Mouse (Mus musculus) mature B cell (primary cell): ENCODE results near the gene Lipt2.

ENCODE experiments used
- in situ Hi-C: fragments of 300-500 bp; cut with MboI; formaldehyde crosslinking; loops from 2 replicates; pipeline ENCODE4 v1.14.3; 2019

The Lipt2 gene

DNA sequence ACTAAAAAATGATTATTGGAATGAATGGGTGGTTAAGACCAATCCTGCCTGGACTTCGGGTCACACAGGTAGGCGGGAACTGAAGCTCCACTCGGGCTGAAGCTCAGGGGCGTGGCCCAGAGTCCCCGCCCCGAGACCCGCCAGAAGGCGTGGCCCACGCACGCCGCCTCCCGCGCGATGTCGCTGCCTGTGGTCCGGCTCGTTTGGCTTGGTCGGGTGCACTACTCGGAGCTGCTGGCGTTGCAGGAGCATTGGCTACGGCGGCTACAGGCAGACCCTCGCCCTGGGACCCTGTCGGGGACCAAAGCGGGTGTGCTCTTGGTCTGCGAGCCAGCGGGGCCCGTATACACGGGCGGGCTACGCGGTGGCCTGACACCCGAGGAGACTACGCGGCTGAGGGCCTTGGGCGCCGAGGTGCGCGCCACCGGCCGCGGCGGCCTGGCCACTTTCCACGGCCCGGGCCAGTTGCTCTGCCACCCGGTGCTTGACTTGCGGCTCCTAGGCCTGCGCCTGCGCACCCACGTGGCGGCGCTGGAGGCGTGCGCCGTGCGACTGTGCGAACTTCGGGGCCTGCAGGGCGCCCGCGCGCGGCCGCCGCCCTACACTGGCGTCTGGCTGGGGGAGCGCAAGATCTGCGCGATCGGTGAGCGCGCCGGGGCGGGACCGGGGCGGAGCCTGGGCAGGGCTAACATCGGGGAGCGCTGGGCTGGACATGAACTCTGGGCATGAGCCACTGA lies at the start of gene Lipt2:
TSS of gene Lipt2 (plus strand) at position 173 of the 737 bp plus-strand sequence.
- in situ Hi-C loops, result no loop called here

DNA sequence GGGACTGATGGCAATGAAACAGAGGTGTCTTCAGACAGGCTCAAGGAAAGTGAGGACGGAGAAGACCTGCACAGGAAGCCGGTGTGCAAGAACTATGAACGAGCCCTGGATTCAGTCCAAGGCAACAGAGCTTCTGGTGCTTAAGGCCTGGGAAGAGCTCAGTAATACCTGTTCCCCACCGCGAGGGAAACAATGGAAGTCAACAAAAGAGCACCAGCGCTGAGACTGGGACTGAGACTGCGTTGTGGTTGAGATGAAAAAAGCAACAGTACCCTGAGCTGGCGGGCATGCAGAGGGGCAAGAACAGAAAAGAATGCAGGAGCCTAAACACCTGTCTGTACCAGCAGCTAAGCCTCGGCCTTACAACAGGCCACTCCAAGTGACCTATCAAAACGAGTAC lies 47.6 kb upstream of the Lipt2 start:
- in situ Hi-C loops, result no loop called here

DNA sequence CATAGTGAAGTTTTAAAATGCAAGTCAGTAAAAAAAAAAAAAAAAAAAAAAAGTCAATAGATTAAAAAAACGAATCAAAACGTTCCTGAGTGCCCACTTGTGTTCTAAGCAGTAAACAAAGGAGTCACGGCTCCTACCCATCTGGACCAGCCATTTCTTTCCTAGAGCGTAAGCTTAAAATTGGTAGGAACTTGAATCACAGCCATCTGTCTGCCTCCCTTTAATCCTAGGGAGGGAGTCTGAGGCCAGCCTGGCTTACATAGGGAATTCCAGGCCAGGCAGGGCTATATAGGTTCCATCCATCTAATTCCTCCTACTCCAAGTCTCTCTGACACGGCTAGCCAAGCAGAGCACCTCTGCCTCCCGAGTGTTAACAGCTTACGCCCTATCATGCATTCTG lies 45.3 kb upstream of the Lipt2 start:
- in situ Hi-C loops, result no loop called here

DNA sequence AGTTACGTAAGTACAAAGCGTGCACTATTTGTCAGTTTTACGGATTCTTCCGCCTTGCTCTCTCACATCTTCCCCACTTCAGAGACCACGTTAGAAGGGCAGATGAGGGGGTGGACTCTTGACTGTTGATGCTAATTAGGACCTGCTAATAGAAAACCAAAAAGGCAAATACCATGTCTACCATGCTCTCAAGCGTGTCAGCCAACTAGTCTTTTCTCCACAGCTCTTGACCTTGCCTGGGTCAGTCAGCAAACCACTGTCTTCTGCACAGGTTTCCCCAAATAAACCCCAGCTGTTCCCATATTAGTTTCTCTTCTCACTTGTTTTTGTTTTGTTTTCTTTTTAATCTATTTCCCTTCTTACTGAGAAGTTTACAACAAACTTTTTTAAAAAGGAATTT lies 44.8 kb upstream of the Lipt2 start:
- in situ Hi-C loops, result no loop called here

DNA sequence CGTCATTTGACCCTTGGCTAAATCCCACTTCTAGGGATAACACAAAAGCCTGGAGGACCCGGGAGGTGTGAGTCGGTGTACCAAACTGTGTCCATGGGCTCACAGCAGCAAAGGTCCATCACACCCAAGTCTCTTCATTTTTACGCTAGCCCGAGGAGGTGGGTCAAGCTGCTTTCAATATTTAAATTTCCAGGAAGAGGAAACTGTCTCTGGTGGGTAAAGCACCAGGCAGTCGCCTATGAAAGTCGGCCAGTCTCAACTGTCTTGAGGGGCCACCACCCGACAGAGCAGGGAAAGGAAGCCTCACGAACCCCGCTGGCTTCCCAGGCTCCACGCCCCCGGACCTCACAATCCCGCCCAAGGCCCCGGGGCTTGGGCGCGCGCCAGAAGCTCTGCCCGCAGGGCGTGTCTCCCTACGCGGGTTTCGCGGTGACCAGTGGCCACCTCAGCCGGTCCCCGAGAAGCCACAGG lies 38.3 kb upstream of the Lipt2 start:
- in situ Hi-C loops, result no loop called here

DNA sequence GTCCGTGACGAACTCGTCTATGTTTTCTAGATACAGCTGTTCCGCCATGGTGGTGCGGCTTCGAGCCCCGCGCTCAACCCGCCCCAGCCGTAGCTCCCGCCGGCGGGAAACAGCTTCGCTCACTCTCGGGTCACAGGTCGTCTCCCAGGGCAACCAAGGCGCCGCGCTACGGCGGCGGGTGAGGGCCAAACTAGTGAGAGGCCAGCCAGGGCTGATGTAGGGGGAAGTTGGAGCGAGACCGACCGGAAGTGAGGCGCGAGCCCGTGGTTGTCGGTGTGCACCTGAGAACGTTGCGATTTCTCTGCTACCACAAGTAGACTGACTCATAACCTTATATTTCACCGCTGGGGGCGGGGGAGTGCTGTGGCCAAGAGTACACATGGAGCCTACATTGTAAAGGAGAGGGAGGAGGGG lies 37.7 kb upstream of the Lipt2 start, which contains the start of gene Pold3:
TSS of gene Pold3 (minus strand) at position 190 of the 414 bp plus-strand sequence.
- in situ Hi-C loops, result no loop called here

DNA sequence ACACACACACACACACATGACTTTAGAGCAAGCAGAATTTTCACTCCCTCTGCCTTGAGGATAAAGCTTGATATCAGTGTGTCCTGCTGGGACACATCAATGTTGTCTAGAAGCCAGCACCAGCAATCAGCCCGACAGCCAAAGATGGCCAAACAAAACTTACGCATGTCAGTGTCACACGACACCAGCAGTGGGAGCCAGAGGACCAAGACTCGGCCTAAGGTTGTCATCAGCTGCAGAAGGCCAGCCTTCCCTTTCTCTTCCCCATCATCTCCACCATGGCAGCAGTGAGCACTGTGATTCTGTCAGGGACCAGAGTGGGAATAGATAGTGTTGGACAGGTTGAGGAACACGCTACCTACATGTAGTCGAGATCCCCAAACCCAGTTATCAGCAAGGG lies 35.6 kb upstream of the Lipt2 start:
- in situ Hi-C loops, result no loop called here

DNA sequence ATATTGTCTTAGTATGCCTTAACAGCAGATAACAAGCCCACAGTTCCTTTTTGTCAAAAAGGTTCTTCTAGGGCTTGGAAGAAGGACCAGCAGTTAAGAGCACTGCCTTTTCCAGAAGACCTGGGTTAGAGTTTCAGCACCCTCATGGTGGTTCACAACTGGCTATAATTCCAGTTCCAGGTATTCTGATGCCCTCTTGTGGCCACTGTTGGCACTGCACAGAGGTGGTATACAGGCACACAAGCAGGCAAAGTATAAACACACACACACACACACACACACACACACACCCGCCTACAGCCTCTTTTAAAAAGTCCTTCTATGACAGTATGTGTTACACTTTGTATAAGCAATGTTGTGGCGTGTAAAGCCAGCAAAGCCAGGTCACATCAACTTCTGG lies 34.9 kb upstream of the Lipt2 start:
- in situ Hi-C loops, result no loop called here

DNA sequence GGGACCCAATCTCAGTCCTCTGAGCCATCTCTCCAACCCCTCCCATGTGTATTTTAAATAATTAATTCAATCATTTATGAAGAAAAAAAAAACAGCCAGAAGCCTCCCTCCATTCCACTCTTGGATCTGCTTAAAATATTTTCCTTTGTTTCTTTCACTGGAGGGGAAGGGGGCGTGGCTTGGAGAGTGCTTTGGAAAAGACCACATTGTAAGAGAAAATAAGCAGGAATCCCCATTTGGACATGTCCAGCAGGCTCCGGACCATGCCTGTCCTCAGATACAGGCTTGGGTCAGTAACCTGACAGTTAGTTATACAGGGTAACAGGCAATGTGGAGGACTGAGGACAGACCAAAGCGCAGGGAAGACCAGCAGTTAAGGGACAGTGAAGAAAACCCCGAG lies 33.9 kb upstream of the Lipt2 start:
- in situ Hi-C loops, result no loop called here

DNA sequence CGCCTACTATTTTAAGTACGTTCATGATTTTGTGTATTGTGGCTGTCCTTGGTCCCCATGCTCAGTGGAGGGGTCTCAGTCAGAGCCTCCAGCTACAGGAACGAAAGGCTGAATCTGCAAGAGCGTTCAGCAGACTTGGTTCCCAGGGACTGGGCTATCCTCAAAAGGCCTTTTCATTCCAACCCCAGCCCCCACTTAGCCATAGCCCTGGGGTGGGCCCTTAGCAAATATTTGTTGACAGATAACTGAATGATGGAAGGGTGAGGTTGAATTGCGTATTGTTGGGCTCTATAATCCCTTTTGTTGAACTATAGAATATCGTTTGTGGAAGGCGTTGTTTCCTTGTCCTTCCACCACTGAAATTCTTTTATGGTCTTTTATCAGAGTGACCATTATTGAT lies 32.6 kb upstream of the Lipt2 start:
- in situ Hi-C loops, result no loop called here

DNA sequence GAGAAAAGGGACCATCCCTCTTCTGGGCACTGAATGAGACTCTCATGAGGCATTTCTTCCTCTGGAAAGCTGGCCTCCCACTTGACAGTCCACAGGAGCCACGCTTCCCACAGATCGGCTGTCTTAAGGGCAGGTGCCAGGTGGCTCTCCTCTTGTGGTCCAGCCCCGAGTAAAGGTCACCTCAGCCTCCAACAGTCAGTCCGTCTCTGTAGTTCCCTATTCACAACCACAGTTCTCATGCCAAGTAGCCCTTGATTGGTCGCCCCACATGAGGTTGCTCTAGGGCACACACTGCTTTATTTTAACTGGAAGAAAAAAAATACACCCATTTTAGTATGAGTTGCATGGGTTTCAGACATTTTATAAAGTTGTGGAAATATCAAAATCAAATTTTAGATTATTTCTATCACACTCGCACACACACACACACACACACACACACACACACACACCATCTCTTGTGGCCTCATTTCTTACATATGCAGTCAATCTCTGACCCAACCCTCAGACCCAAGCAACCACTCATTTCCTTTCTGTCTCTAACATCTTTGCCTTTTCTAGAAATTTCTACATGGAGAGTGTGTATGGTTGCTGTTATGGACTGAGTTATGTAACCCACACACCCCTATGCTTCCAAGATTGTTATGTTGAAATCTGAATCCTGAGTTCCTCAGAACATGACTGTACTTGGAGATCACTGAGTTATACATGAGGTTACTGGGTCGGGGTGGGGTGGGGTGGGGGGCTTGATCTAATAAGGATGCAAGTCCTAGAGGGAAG lies 30.6 kb upstream of the Lipt2 start:
- in situ Hi-C loops, result no loop called here

DNA sequence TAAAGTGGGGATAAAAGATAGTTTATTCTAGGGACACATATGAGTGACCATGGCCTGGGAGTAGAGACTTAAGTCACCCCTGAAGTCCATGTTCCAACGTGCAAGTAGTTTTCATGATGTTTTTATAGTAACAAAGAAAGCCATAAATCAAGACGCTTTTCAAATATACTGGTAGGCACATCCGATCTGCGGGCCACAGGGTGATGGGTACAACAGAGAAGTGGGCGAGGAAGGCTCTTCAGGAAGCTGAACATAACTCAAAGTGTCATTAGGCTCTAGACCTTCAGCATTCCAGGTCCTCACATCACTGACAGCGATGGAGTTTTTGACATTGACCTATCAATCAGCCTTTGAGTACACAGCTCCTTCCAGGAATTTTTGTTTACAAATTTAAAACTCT lies 28.5 kb upstream of the Lipt2 start:
- in situ Hi-C loops, result no loop called here

DNA sequence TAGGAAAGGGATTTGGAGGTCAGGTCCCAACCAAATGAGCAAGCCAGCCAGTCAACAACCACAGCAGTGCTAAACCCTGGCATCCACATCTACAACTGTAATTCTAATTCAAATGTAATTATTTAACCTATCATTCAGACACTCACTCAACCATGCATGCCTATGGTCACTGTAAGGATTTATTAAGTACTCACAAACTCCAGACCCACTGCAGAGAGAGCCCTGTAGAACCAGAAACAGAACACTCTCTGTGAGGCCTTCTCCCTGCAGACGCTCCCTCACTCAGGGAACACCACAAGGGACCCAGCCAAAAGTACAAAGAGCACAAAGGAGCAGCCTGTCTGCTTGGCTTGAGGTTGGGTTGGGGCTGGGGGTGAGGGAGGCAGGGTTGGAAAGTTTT lies 26.7 kb upstream of the Lipt2 start:
- in situ Hi-C loops, result no loop called here

DNA sequence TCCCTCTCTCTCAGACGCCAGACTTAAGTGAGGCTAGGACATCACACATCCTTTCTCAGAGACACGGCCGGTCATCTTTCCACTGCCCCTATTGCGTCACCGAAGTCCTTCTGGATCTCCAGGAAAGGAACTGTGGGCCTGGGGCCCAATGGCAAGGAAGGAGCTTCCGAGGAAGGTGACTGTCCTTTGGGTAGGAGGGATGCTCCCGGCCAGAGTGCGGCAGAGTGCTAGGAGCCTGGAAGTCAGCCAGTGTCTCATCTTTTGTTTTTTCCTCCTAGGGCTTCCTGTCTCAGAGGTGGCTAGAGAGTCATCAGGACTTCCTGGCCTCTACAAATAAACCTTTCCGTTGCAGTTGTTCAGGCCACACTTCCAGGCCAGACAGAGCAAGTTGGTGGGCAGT lies 22.0 kb upstream of the Lipt2 start:
- in situ Hi-C loops, result no loop called here

DNA sequence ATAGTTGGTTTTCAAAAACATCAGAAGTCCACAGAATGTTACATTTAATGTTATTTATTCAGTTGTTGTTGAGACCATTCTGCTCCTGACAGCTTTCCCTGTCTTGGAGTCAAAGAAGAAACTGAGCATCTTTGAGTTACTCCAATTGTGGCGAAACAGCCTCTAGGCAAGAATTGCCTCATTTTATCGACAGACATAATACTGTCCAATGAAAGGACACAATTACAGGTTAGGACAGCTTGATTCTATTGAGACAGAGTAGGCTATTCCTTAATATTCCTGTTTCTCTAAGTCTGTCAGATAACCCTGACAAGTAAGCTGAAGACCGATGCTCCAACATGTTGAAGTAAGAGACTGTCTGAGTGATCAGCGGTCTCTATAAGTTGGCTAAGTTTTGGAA lies 21.0 kb upstream of the Lipt2 start:
- in situ Hi-C loops, result no loop called here

DNA sequence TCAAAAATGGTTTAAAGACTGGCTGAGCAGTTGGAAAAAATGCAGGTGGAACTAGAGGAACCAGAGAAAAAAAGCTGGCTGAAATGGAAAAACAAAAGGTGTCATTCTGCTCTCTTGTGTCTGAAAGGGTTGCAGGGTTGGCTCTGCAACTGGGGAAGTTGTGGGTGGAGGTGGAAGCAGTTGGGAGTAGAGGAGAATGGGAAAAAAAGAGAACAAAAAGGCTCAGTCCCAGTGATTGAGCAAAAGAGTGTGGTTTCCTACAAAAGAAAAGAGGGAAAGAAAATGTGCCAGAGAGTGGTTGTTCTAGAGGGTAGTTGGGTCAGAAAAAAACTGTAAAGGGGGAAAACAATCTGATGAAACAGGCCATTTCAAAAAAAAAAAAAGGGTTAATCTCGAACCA lies 18.5 kb upstream of the Lipt2 start:
- in situ Hi-C loops, result no loop called here

DNA sequence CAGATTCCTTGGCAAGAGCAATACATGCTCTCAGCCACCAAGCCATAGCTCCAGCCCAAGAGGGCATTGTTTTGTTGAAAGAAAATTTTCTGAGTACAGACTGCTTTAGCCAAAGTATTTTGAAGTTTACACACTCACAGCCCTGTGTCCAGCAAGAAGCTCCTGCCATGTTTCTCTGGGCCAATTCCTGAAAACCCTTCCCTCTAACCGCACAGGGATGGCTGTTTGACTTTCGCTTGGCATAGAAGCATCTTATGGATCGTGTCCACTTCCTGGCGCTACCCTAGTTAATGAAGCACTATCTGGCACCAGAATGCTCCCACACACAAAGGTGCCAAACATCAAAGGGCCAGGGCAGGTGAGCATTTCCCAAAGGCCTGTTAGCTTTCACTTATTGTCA lies 10.5 kb upstream of the Lipt2 start:
- in situ Hi-C loops, result no loop called here

DNA sequence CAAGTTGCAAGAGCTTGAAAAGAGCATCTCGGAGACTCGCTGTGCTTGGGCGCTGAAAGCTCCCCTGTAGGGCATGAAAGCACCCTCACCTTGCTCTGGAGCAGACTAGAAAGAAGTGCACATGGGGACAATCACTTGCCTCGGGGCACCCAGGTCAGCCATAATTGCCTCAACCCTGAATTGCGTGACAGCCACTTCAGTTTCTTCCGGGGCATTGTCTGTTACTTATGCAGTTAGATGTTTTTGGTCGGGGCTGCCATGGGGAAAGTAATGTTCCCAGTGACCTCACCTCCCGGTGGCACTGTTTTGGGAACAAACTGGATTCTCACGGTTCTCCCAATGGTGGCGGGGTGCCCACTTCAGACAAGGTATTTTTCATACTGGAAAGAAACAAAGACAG lies 9.0 kb upstream of the Lipt2 start:
- in situ Hi-C loops, result no loop called here

DNA sequence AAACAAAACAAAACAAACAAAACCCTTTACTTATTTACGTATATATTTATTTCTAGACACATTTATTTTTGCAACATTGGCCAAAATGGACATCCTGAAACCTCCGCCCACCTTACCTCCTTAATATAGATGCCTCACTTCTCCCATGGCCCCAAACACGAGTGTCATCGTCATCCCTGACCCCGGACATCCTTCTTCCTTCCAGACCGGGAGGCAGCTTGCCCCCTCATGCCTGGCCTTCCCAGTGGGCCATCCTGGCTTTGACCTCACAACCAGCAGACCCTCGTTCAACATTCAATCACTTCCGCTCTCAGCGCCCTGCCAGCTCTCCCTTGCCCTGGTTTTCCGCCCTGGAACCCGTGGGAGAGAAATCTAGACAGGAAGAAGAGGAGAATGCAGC lies 8.5 kb upstream of the Lipt2 start:
- in situ Hi-C loops, result no loop called here

DNA sequence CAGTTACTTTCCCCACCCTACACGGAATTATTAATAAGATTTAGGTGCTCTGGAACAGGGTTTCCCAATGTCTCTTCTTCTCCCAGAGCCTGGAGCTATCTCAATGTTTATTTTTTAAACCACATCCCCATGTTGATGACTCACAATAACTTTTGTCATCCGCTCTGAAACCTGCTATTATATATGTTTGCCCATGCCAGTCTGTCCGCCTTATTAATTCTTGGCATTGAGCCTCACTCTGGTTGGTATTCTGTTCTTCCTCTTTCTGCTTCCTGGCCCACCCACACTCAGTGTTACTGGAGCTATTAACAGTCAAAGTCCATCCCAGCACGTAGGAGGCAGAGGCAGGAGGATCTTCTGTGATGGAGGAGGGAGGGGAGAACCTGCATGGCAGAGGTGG lies 1.4 kb upstream of the Lipt2 start:
- in situ Hi-C loops, result no loop called here

DNA sequence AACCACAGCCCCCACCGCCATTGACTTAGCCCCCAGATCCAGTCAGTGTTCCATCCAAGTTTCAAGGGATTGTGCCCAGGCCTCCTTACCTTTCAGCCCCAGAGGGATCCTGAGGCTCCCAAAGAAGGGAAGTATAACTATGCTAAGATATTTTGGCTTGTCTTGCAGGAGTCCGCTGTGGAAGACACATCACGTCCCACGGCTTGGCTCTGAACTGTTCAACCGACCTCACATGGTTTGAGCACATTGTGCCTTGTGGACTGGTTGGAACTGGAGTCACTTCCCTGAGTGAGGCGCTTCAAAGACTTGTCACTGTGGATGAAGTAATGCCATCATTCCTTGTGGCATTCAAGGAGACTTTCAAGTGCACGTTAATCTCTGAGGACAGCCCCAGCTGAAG lies 929 bp downstream of the Lipt2 start:
- in situ Hi-C loops, result no loop called here

DNA sequence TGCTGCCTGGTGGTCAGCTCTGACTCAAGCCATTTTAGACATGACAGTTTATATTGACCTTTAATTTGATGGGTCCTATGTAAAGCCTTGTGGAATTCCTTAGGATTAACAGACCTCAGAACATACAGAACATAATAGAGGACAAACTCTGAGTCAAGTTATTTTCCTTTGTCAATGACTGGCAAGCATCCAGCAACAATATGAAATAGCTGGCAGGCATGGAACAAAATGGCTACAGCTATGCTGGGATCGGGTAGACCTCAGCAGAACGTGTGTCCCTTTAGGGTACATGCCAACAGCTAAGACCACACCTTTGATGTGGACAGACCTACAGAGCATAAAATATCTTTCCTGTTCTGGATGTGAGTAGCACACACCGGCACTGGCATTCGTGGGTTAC lies 4.4 kb downstream of the Lipt2 start:
- in situ Hi-C loops, result no loop called here

DNA sequence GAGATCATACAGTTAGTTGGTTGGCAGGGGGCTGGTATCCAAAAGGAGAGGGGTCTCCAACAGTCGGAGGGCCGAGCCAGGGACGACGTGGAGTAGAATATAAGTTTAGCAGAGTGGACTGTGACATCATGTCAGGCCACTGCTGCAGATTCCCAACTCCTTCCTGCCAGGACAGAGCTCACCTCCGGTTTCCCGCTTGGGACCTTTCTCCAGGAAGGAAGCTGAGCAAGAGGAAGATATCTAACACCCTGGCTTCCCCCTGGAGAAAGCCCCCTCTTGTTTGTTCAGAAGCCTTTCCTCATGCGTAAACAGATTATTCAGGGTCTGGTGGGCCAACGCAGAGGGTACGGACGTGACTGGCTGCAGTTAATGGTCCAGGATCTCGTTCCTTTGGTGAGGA lies 9.6 kb downstream of the Lipt2 start:
- in situ Hi-C loops, result no loop called here
